Mouse (Mus musculus) forebrain, embryonic 16.5 days (tissue): ENCODE measurements around the gene Ttc33. TPM values are rescaled to one million over a fixed set of nuclear protein-coding genes. Genes with fewer than 3 reads are reported as not detected.

Experiments
- ATAC-seq: fragments of 200-750 bp; cut with Nextera tagmentation; 2 replicates; pipeline ENCODE4 v1.8.0; 2017; ENCODE audit warnings: mild to moderate bottlenecking, moderate library complexity
- H3K27ac ChIP-seq: fragments of 300-500 bp; sonication (generic); 2 replicates; pipeline ENCODE4 v1.5.1; 2014; ENCODE audit warnings: low read length, control low read depth
- H3K27me3 ChIP-seq: fragments of 300-500 bp; sonication (generic); replicated peaks from 2 replicates; pipeline ENCODE4 v1.6.1; 2014; ENCODE audit warnings: low read length; ENCODE audit not compliant: control insufficient read depth, insufficient read depth
- H3K36me3 ChIP-seq: fragments of 300-500 bp; sonication (generic); 2 replicates; pipeline ENCODE4 v1.6.1; 2014; ENCODE audit not compliant: control insufficient read depth, insufficient read depth
- H3K4me1 ChIP-seq: fragments of 300-500 bp; sonication (generic); replicated peaks from 2 replicates; pipeline ENCODE4 v1.6.1; 2014; ENCODE audit warnings: low read length; ENCODE audit not compliant: control insufficient read depth, insufficient read depth
- H3K4me2 ChIP-seq: fragments of 300-500 bp; sonication (generic); 2 replicates; pipeline ENCODE4 v1.6.1; 2014; ENCODE audit warnings: mild to moderate bottlenecking, low read length, control low read depth
- H3K4me3 ChIP-seq: fragments of 300-500 bp; sonication (generic); replicated peaks from 2 replicates; pipeline ENCODE4 v1.5.1; 2014; ENCODE audit warnings: mild to moderate bottlenecking, low read length, control low read depth
- H3K9ac ChIP-seq: fragments of 300-500 bp; sonication (generic); replicated peaks from 2 replicates; pipeline ENCODE4 v1.6.1; 2014; ENCODE audit warnings: low read depth, low read length, control low read depth
- H3K9me3 ChIP-seq: fragments of 300-500 bp; sonication (generic); 2 replicates; pipeline ENCODE4 v1.6.1; 2016; ENCODE audit warnings: low read length; ENCODE audit not compliant: control insufficient read depth
- WGBS: fragments of 180-500 bp; shearing (Covaris S2); extraction: QIAGEN DNeasy Blood & Tissue Kit; methylation state at CpG from one replicate; pipeline ENCODE4 v1.1.7; 2014; 5-methylcytosine and 5-hydroxymethylcytosine counted together
- polyA plus RNA-seq: library from polyadenylated mRNA; unstranded; fragments of >200 nt; fragmentation: Nextera tagmentation; extraction: Ambion mirVana; gene quantifications from 2 replicates; pipeline ENCODE4 v1.2.1, GENCODE M21; 2015

The Ttc33 gene
- polyA plus RNA-seq, 1 experiment from 2014 or later, result 64.6 TPM

DNA sequence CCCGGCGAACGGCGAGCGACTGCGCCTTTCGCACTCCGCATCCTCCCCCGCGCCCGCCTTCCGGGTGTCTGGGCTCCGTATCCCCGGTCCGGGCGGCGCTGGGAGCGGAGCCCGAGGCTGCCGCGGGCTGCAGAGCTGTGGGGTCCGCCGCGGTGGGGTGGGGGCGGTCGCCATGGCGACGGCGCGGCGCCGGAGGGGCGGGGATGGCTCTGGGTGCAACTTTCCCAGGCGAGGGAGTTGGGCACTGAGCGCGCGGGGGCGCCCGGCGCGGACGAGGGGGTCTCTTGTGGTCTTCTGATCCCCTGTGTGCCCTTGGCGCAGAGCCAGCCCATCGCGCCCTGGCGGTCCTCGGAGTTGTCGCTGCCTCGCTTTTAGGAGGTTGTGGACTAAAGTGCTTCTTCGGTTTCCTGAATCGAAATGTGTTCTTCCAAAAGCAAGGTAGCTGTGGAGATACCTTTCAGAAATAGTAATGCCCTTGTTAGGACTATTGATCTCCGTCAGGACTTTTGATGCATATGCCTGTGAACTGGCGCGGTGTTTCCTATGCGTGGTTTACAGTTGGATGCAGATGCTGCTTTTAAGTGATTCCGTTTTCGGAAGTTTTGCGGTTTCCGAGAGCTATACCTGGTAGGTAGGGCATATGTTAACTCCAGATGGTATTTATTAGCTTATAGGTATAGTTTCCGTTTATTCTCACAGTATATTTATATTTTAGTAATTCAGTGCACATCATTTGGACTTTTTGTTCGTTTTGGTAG, 41.1 kb upstream of the Ttc33 start:
- H3K27ac ChIP-seq, result peak overlapping the region; percentile 91
- H3K9ac ChIP-seq, result peak overlapping the region; percentile 89
- H3K9me3 ChIP-seq, result no peaks in the 10 kb centered on the region
- peak overlapping the region; percentile 91 for H3K4me3 ChIP-seq
- peaks cover 17% of the 10 kb centered on the region for H3K4me1 ChIP-seq
- H3K27me3 ChIP-seq, result no peaks in the 10 kb centered on the region
- peak overlapping the region; percentile 88 for H3K4me2 ChIP-seq
- H3K36me3 ChIP-seq, result no peaks in the 10 kb centered on the region
- WGBS, result under 1% methylated on average over 45 of the region's 61 CpGs
- peak; percentile 92 for ATAC-seq

DNA sequence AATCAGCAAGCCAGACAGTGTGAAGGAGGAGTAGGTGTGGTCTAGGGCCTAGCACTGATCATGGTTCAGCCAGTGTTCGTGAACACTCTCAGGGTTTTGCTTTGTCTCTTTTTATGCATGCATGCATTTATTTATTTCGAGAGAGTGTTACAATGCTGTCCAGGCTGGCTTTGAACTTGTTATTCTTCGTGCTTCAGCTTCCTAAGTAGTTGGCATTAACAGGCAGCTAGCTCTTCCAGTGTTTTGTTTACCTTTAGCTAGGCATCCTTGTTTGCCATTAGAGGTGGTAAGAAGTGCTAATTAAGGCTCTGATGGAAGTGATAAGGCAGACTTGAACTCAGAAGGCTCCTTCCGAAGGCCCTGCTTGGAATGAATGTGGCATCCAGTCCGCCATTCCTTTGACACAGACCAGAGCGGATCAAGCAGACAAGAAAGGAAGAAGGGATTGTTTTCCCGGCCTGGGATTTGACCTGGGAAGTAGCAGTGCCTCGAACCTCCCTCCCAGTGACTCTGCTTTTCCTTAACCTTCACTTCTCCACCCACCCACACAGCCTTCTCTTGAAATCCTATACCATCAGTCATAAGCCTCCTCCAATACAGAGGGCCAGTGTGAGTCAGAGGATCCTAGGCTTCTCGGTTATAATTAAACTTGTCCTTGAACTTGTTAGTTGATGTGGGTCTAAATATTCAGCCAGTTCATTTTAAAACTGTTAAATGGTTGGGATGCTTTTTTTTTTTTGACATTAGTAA, 40.0 kb upstream of the Ttc33 start:
- ATAC-seq, result no peak
- no peak overlapping the region for H3K4me3 ChIP-seq
- no peak overlapping the region for H3K27ac ChIP-seq
- 44% methylated on average over 9 of the region's 9 CpGs for WGBS
- H3K9ac ChIP-seq, result no peak overlapping the region
- H3K27me3 ChIP-seq, result no peaks in the 10 kb centered on the region
- H3K4me1 ChIP-seq, result peaks cover 20% of the 10 kb centered on the region
- H3K36me3 ChIP-seq, result no peaks in the 10 kb centered on the region
- H3K4me2 ChIP-seq, result peak overlapping the region; percentile 88
- no peaks in the 10 kb centered on the region for H3K9me3 ChIP-seq

GRCm38 (mm10) chr15:5149187-5149586, 36.1 kb upstream of the Ttc33 start:
- 43% methylated on average over 4 of the region's 4 CpGs for WGBS
- no peak overlapping the region for H3K27ac ChIP-seq
- no peak overlapping the region for H3K9ac ChIP-seq
- ATAC-seq, result no peak
- H3K4me1 ChIP-seq, result peaks cover 20% of the 10 kb centered on the region
- no peak overlapping the region for H3K4me2 ChIP-seq
- no peak overlapping the region for H3K4me3 ChIP-seq
- no peaks in the 10 kb centered on the region for H3K9me3 ChIP-seq
- no peaks in the 10 kb centered on the region for H3K27me3 ChIP-seq
- H3K36me3 ChIP-seq, result no peaks in the 10 kb centered on the region

GRCm38 (mm10) chr15:5152171-5152570, 33.2 kb upstream of the Ttc33 start:
- 97% methylated on average over 6 of the region's 6 CpGs for WGBS

GRCm38 (mm10) chr15:5154621-5155020, 30.7 kb upstream of the Ttc33 start:
- WGBS, result 85% methylated on average over 9 of the region's 9 CpGs
- Histone ChIP-seq H3K4me1 (peaks cover 9% of the 10 kb centered on the region), H3K4me3 (no peak overlapping the region), H3K9ac (no peak overlapping the region), H3K9me3 (no peaks in the 10 kb centered on the region), H3K27ac (no peak overlapping the region), H3K27me3 (no peaks in the 10 kb centered on the region), H3K4me2 (no peak overlapping the region), H3K36me3 (no peaks in the 10 kb centered on the region)
- ATAC-seq, result no peak

More at GRCm38 (mm10) chr15:5152171-5152570, 33.2 kb upstream of the Ttc33 start:
- no peaks in the 10 kb centered on the region for H3K9me3 ChIP-seq
- no peak overlapping the region for H3K27ac ChIP-seq
- H3K36me3 ChIP-seq, result no peaks in the 10 kb centered on the region
- H3K9ac ChIP-seq, result no peak overlapping the region
- no peak for ATAC-seq
- no peak overlapping the region for H3K4me3 ChIP-seq
- peaks cover 17% of the 10 kb centered on the region for H3K4me1 ChIP-seq
- no peaks in the 10 kb centered on the region for H3K27me3 ChIP-seq
- H3K4me2 ChIP-seq, result no peak overlapping the region

- H3K4me2 ChIP-seq, result no peak overlapping the region
- ATAC-seq, result no peak
- H3K4me3 ChIP-seq, result no peak overlapping the region
- H3K27me3 ChIP-seq, result no peaks in the 10 kb centered on the region
- H3K9me3 ChIP-seq, result no peaks in the 10 kb centered on the region
- 50% methylated on average over 5 of the region's 5 CpGs for WGBS
- no peak overlapping the region for H3K27ac ChIP-seq
- no peak overlapping the region for H3K9ac ChIP-seq
- no peaks in the 10 kb centered on the region for H3K36me3 ChIP-seq
- peaks cover 9% of the 10 kb centered on the region for H3K4me1 ChIP-seq
Measured at GRCm38 (mm10) chr15:5155093-5155492, 30.2 kb upstream of the Ttc33 start.

- 84% methylated on average over 4 of the region's 4 CpGs for WGBS
- no peak overlapping the region for H3K27ac ChIP-seq
- H3K9ac ChIP-seq, result no peak overlapping the region
- no peak overlapping the region for H3K4me3 ChIP-seq
- peaks cover 9% of the 10 kb centered on the region for H3K4me1 ChIP-seq
- H3K9me3 ChIP-seq, result no peaks in the 10 kb centered on the region
- no peak overlapping the region for H3K4me2 ChIP-seq
- H3K27me3 ChIP-seq, result no peaks in the 10 kb centered on the region
- ATAC-seq, result 0 out of 2 replicates have a peak, but pooled peaks have one; percentile 18
- H3K36me3 ChIP-seq, result no peaks in the 10 kb centered on the region
Measured at GRCm38 (mm10) chr15:5156355-5156754, 29.0 kb upstream of the Ttc33 start.

DNA sequence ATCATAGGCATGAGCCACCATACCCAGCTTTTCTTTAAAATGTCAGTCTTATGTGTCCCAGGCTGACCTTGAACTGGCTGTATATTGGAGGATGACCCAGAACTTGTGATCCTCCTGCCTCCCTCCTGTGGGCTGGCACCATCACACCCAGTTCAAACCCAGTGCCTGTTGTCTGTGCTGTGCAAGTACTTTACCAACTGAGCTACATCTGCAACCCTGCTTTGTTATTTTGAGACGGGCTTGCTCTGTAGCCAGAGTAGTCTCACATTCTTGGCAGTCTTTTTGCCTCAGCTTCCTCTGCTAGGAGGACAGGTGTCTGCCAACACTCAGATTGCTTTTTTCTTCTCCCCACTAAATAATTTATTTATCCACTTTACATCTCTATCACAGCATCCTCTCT, 27.9 kb upstream of the Ttc33 start:
- peak; percentile 35; the same call in 1 of the 2 replicates for ATAC-seq

GRCm38 (mm10) chr15:5158827-5159226, 26.5 kb upstream of the Ttc33 start:
- H3K4me3 ChIP-seq, result no peak overlapping the region
- ATAC-seq, result no peak
- H3K9ac ChIP-seq, result no peak overlapping the region
- WGBS, result 92% methylated on average over 6 of the region's 6 CpGs
- peaks cover 9% of the 10 kb centered on the region for H3K4me1 ChIP-seq
- H3K27me3 ChIP-seq, result no peaks in the 10 kb centered on the region
- H3K4me2 ChIP-seq, result no peak overlapping the region
- no peaks in the 10 kb centered on the region for H3K9me3 ChIP-seq
- no peak overlapping the region for H3K27ac ChIP-seq
- H3K36me3 ChIP-seq, result no peaks in the 10 kb centered on the region; the same call in none of the 2 replicates

More for the DNA sequence above, 27.9 kb upstream of the Ttc33 start:
- H3K27me3 ChIP-seq, result no peaks in the 10 kb centered on the region
- H3K27ac ChIP-seq, result no peak overlapping the region
- no peaks in the 10 kb centered on the region for H3K9me3 ChIP-seq
- H3K36me3 ChIP-seq, result no peaks in the 10 kb centered on the region
- no peak overlapping the region for H3K9ac ChIP-seq
- no peak overlapping the region for H3K4me3 ChIP-seq
- WGBS, result 56% methylated on average over 1 of the region's 1 CpGs
- H3K4me2 ChIP-seq, result no peak overlapping the region
- H3K4me1 ChIP-seq, result peaks cover 9% of the 10 kb centered on the region
